Mouse (Mus musculus): ENCODE results near the gene Cox4i2.

DNA sequence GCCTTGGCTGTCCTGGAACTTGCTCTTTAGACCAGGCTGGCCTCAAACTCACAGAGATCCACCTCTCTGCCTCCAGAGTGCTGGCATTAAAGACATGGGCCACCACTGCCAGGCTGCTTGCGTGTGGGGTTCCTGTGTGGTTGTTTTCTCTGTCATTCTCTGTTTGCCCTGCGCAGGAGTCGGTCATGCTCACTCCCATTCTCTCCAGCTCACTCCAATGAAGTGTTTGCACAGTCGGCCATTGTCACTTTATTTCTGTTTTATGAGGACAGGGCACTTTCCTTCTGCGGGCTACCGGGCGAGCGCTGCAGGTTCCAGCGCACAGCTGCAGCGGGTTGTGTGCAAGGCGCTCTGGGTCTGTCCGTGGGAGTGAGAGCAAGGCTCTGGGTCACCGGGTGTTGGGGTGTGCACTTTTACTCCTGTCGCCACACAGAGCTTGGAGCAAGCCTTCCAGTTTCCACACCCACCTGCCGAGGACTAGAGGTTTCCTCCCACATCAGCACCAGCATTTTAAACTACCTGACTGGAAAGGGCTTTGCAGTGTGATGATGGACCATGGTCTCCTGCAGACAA is 28.7 kb upstream of the Cox4i2 start:
- no peak for TF ChIP-seq CTCF (IDR thresholded peaks at IDR 0.05; ENCODE audit: insufficient read depth, low read length)
- TF ChIP-seq POLR2A (IDR thresholded peaks at IDR 0.05; ENCODE audit: borderline replicate concordance, extremely low read depth, low read depth, low read length) = no peak
